Mouse (Mus musculus) cerebellum, adult 8-10 months (tissue): ENCODE results near the gene Thada.

ENCODE experiments used
- DNase-seq: peaks from one replicate; pipeline ENCODE4 v3.0.0; 2022

Thada gene

GRCm38 (mm10) chr17:84282388-84283280 is 183.4 kb downstream of the Thada start:
- DNase-seq, result no peak

GRCm38 (mm10) chr17:84279001-84279400 is 187.0 kb downstream of the Thada start:
- no peak for DNase-seq

GRCm38 (mm10) chr17:84278193-84278953 is 187.6 kb downstream of the Thada start:
- no peak for DNase-seq

GRCm38 (mm10) chr17:84274999-84275398 is 191.0 kb downstream of the Thada start:
- no peak for DNase-seq

DNA sequence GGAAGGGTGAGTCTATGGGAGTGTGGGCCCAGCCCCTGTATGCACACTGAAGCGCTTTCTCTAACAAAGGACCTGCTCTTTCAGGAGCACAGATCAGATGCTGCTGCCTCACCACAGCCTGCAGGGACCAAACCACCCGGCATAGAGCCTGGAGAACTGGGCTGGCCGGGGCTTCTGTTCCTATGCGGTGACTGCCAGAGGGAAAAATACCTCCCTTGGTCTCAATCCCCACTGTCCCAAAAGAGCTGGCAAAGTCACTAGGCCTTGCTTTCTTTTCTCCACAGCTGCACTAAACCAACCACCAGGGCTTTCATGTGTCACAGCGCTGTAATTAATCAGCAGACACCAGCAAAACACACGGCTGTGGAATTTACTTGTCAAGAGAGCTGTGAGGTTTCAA is 191.8 kb downstream of the Thada start:
- no peak for DNase-seq

DNA sequence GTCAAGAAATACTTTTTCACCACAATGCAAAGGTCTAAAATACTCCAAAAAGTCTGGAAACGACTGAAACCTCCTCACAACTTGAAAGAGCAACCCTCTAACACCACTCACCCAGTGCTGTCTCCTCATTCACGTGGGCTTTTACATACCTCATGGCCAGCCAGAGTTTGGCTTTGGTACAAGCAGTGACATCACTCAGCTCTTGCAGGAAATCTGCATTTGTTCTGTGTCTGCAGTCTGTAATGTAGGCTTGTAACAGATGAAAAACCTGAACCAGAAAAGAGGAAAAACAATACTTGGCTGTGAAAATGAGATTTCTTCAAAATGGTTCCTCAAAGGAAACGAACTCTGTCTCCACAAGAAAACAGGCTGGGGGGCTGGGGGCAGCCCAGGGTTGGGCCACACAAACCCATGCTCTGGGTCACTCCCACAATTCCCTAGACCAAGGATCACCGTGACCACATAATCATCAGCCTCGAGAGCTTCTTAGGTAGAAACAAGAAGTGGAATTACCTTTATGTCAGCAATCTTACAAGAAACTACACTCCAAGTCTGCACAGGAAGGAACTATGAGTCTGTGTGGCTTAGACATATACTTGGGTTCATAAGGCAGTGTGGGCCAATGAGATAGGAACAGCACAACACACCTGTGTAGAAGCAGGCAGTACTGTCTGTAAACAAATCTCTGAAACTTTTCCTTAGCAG is 193.3 kb downstream of the Thada start:
- DNase-seq, result no peak

DNA sequence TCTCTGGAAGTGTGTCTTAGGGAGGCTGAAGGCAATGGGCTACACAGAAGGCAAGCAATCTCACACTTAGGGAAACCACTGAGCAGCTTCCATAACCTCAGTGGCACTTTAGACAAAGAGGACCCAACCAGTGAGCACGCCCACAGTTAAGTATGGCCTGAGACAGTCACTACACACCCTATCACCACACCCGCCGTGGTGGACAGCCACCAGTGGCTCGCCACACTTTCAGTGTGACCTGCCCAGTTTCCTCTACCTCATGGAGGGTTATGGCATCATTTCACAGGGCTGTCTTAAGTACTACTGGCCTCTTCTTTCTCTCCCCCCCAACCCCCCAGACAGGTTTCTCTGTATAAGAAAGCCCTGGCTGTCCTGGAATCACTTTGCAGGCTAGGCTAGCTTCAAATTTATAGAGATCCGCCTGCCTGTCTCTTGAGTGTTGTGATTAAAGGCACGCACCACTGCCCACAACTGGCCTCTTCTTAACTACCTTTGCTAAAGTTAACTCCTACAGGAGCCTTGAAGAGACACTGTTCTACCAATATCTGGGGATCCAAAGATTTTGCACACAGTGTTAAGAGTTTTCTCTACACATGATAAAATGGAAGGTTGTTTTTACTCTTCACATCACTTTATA is 194.3 kb downstream of the Thada start:
- DNase-seq, result no peak

DNA sequence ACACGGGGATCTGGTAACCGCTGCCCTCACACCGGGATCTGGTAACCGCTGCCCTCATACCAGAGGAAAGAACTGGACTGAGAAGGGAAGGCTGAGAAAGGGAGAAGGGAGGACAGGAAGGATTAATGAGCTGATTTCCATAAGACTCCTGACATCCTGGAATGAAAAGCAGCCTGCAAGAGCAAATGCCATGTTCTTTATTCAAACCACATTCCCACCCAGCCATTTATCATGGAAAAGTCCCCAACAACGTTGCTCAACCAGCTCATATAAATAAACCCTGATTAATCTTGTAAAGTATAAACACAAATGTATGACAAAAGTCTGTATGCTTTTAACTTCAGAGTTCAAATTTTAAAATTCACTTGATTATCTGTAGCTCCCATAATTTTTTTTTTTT is 196.3 kb downstream of the Thada start:
- DNase-seq, result no peak

GRCm38 (mm10) chr17:84268450-84268849 is 197.6 kb downstream of the Thada start:
- no peak for DNase-seq

DNA sequence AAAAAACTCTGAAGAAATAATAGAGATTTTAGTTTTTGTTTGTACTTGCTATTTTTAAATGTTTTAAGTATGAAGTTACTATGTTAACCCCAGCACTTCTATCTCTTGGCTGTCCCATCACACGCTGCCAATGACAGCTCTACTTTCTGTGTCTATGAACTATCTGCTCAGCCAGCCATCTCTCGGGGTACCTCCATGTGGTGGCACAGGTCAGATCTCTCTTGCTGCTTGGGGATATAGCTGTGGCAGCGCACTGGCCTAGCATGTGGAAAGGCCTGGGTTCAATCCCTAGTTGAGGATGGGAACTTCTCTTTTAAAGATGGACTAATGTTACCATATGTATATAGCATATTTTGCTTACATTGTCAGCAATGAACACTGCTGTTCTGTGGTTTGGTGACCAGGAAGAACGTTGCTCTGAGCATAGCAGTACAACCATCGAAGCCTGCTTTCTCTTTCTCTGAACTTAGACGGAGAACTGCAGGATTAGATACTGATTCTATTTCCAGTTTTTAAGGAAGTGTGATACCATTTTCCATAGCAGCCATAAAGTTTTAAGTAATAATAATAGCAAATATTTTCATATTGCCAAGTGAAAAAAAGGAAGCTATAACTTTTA is 198.4 kb downstream of the Thada start:
- DNase-seq, result no peak

DNA sequence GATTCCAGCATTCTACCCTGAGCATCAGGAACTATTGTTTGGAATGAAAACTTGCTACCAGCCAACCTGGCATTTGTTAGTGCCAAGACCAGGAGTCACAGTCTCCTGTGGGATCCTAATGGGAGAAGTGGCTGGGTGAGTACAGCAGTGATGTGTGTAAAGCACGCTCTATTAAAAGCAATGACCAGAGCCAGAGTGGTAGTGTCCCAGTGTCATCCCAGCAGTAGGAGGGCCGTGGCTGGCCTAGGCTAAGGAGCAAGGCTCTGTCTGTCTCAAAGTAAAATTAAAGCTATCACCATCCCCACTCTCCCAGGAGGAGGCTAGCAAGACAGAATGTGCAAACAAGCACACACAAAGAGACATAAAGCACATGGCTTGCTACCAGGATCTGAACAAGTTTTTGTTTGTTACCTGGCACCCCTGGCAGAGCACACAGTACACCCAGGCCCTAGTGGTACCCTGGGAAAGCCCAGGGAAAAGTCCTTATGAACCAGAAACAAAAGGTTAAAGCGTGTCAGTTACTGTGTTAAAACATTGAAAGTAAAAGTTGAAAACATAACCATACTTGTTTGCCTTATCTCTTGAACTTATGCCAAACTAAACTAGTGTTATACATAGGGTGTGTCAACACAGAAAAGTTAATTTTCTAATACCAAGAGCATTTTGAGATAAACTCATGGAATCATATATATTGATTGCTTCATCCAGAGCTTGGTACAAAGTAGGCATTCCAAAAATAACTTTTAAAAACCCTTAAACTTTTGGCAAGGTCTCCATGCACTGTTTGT is 199.7 kb downstream of the Thada start:
- DNase-seq, result no peak

DNA sequence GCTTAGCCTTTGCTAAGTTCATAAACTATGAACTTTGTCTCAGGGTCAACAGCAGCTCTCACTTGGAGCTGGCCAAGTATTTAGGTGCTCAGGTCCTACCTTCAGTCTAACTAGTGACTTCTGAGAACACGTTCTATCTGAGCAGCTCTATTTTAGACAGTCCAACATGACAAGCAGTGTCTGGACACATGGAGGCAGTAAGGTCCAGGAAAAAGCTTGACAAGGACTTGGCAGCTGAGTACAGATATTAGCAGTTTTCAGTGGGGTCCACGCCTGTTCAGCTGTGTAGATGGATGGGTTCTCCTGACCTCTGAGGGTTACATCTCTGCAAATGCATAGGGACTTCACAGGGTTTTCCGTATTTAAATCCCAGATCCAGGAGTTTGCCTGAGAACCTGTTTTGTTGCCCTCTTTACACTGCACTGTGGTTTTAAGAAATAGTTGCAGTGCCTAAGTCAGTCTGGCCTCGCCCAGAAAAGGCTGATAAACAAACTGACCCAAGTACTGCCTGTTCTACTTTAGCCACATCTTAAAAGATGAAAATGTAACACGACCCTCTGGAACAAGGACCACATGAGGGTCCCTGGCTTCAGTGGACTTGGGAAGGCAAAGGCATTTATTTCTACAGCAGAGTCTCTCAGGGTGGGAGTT is 200.4 kb downstream of the Thada start:
- no peak for DNase-seq

DNA sequence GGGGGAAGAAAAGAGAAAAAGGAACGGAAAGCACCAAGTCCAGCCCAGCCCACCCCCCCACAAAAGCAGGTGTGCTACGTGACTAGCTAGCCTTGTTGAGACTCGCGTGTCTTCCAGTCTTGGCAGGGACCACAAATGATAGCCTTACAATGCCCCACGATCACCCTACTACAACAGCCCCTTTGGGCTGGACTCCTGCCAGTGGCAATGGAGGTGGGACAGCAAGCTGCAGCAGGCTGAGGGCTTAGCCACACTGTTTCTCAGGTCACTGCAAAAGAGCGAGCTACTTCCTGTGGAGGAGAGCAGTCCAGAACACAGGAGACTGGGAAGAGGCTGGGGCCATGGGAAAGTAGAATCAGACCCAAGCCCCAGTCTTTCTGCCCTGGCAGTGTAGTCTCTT is 201.7 kb downstream of the Thada start:
- no peak for DNase-seq

DNA sequence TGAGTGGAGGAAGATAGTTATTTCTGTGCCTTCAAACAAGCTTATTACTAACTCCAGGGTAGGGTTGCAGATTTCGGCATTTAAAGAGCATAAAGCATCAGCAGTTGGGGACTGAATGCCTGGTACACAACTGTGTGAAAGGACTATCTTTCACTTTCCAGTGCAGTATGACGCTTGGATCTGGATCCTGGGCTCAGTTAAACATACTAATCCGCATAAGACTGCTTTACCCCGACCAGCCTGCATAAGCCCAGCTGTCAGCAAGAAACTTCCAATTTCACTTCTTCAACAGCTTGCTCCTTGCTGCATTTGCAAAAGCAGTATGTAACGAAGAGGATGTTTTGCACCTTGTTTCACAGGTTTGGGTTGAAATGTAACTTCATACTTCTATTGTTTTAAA is 202.4 kb downstream of the Thada start:
- no peak for DNase-seq

- DNase-seq, result no peak
Observed at GRCm38 (mm10) chr17:84262325-84262979, 203.6 kb downstream of the Thada start.

- no peak for DNase-seq
Observed at GRCm38 (mm10) chr17:84261010-84261409, 205.0 kb downstream of the Thada start.

GRCm38 (mm10) chr17:84260226-84260625 is 205.8 kb downstream of the Thada start:
- DNase-seq, result no peak

- DNase-seq, result peak; percentile 6
Observed at GRCm38 (mm10) chr17:84258638-84259261, 207.3 kb downstream of the Thada start.

- no peak for DNase-seq
Observed at GRCm38 (mm10) chr17:84257927-84258532, 208.0 kb downstream of the Thada start.
